Mouse (Mus musculus) forebrain, postnatal 0 days (tissue): ENCODE measurements around the gene Btbd6. TPM values are rescaled to one million over a fixed set of nuclear protein-coding genes. Genes with fewer than 3 reads are reported as not detected.

Experiments
- ATAC-seq: fragments of 200-750 bp; cut with Nextera tagmentation; 2 replicates; pipeline ENCODE4 v1.8.0; 2017; ENCODE audit warnings: mild to moderate bottlenecking, moderate library complexity
- DNase-seq: peaks from one replicate; pipeline ENCODE4 v3.0.0-alpha.2; 2015
- H3K27ac ChIP-seq: fragments of 300-500 bp; sonication (generic); 2 replicates; pipeline ENCODE4 v1.5.1; 2014; ENCODE audit warnings: low read depth, mild to moderate bottlenecking, antibody characterized with exemption, low read length, moderate library complexity, mixed read lengths
- H3K27me3 ChIP-seq: fragments of 300-500 bp; sonication (generic); 2 replicates; pipeline ENCODE4 v1.6.1; 2014; ENCODE audit warnings: mild to moderate bottlenecking, low read length, mixed read lengths; ENCODE audit not compliant: insufficient read depth
- H3K36me3 ChIP-seq: fragments of 300-500 bp; sonication (generic); 2 replicates; pipeline ENCODE4 v1.6.1; 2014; ENCODE audit warnings: mild to moderate bottlenecking, moderate library complexity; ENCODE audit not compliant: insufficient read depth
- H3K4me1 ChIP-seq: fragments of 300-500 bp; sonication (generic); 2 replicates; pipeline ENCODE4 v1.6.1; 2014; ENCODE audit warnings: antibody characterized with exemption; ENCODE audit not compliant: insufficient read depth
- H3K4me2 ChIP-seq: fragments of 300-500 bp; sonication (generic); 2 replicates; pipeline ENCODE4 v1.6.1; 2014; ENCODE audit warnings: low read depth, mild to moderate bottlenecking, moderate library complexity
- H3K4me3 ChIP-seq: fragments of 300-500 bp; sonication (generic); 2 replicates; pipeline ENCODE4 v1.5.1; 2014; ENCODE audit warnings: low read depth, low read length, mixed read lengths
- H3K9ac ChIP-seq: fragments of 300-500 bp; sonication (generic); 2 replicates; pipeline ENCODE4 v1.6.1; 2014; ENCODE audit warnings: mild to moderate bottlenecking
- H3K9me3 ChIP-seq: fragments of 300-500 bp; sonication (generic); 2 replicates; pipeline ENCODE4 v1.6.1; 2016; ENCODE audit warnings: low read length
- CTCF ChIP-seq: sonication (generic); IDR thresholded peaks from 2 replicates; pipeline ENCODE4 v1.5.1; 2016; ENCODE audit warnings: antibody characterized with exemption, control low read depth, low read depth
- WGBS: fragments of 180-500 bp; shearing (Covaris S2); extraction: QIAGEN DNeasy Blood & Tissue Kit; methylation state at CpG from one replicate; pipeline ENCODE4 v1.1.7; 2014; 5-methylcytosine and 5-hydroxymethylcytosine counted together
- polyA plus RNA-seq: library from polyadenylated mRNA; unstranded; fragments of >200 nt; fragmentation: Nextera tagmentation; extraction: Ambion mirVana; gene quantifications from 2 replicates; pipeline ENCODE4 v1.2.1, GENCODE M21; 2015
- total RNA-seq: library from RNA; depleted of rRNA; stranded (reverse); fragments of >200 nt; gene quantifications from 2 replicates; pipeline ENCODE4 v1.2.3, GENCODE M21; 2014

The Btbd6 gene
- total and polyA plus RNA-seq, 2 experiments from 2014 or later, result 54.3 to 60.4 TPM

GRCm38 (mm10) chr12:112952926-112953565 is 23.2 kb upstream of the Btbd6 start:
- H3K9ac ChIP-seq, result no peak overlapping the region
- 78% methylated on average over 3 of the region's 3 CpGs for WGBS
- no peaks in the 10 kb centered on the region for H3K27me3 ChIP-seq
- H3K4me3 ChIP-seq, result no peak overlapping the region
- DNase-seq (no peak), ATAC-seq (no peak)
- H3K4me2 ChIP-seq, result no peak overlapping the region
- H3K36me3 ChIP-seq, result no peaks in the 10 kb centered on the region
- no peak overlapping the region for H3K27ac ChIP-seq
- peaks cover 5% of the 10 kb centered on the region; the same call in 1 of the 2 replicates for H3K4me1 ChIP-seq
- TF ChIP-seq CTCF, result no peak
- H3K9me3 ChIP-seq, result no peaks in the 10 kb centered on the region

- Histone ChIP-seq H3K4me3 (no peak overlapping the region), H3K9me3 (no peaks in the 10 kb centered on the region), H3K9ac (no peak overlapping the region), H3K36me3 (peaks cover 15% of the 10 kb centered on the region), H3K27ac (no peak overlapping the region), H3K27me3 (no peaks in the 10 kb centered on the region), H3K4me2 (no peak overlapping the region), H3K4me1 (peaks cover 3% of the 10 kb centered on the region; the same call in 1 of the 2 replicates)
- TF ChIP-seq CTCF, result peak; percentile 85
- peak; percentile 67 for DNase-seq
- WGBS, result 29% methylated on average over 4 of the region's 4 CpGs
- peak; percentile 40 for ATAC-seq
These were observed 20.5 kb upstream of the Btbd6 start for GRCm38 (mm10) chr12:112955800-112956199.

GRCm38 (mm10) chr12:112958303-112958702 is 18.0 kb upstream of the Btbd6 start:
- Histone ChIP-seq H3K4me1 (no peaks in the 10 kb centered on the region), H3K27me3 (no peaks in the 10 kb centered on the region), H3K36me3 (peaks cover 40% of the 10 kb centered on the region), H3K9ac (no peak overlapping the region), H3K9me3 (no peaks in the 10 kb centered on the region), H3K4me2 (no peak overlapping the region), H3K4me3 (no peak overlapping the region), H3K27ac (no peak overlapping the region)
- TF ChIP-seq CTCF, result peak; percentile 52
- 43% methylated on average over 4 of the region's 4 CpGs for WGBS
- DNase-seq, result no peak
- peak; percentile 45; the same call in 1 of the 2 replicates for ATAC-seq

- Histone ChIP-seq H3K9ac (no peak overlapping the region), H3K27ac (no peak overlapping the region), H3K4me2 (no peak overlapping the region), H3K4me1 (no peaks in the 10 kb centered on the region), H3K4me3 (no peak overlapping the region), H3K36me3 (peaks cover 51% of the 10 kb centered on the region), H3K27me3 (no peaks in the 10 kb centered on the region), H3K9me3 (no peaks in the 10 kb centered on the region)
- 90% methylated on average over 8 of the region's 8 CpGs for WGBS
- no peak for DNase-seq
- no peak for TF ChIP-seq CTCF
- no peak for ATAC-seq
These were observed 16.9 kb upstream of the Btbd6 start for GRCm38 (mm10) chr12:112959421-112959820.

GRCm38 (mm10) chr12:112961428-112961827 is 14.9 kb upstream of the Btbd6 start:
- 64% methylated on average over 7 of the region's 7 CpGs for WGBS
- no peaks in the 10 kb centered on the region for H3K9me3 ChIP-seq
- DNase-seq (no peak), ATAC-seq (no peak)
- H3K9ac ChIP-seq, result no peak overlapping the region
- H3K4me1 ChIP-seq, result no peaks in the 10 kb centered on the region
- no peak overlapping the region for H3K4me3 ChIP-seq
- H3K36me3 ChIP-seq, result peaks cover 69% of the 10 kb centered on the region
- H3K4me2 ChIP-seq, result no peak overlapping the region
- H3K27ac ChIP-seq, result no peak overlapping the region
- TF ChIP-seq CTCF, result no peak
- H3K27me3 ChIP-seq, result no peaks in the 10 kb centered on the region

- no peaks in the 10 kb centered on the region for H3K4me1 ChIP-seq
- ATAC-seq, result no peak
- no peak overlapping the region for H3K4me3 ChIP-seq
These were observed 14.4 kb upstream of the Btbd6 start for GRCm38 (mm10) chr12:112961872-112962271.

GRCm38 (mm10) chr12:112965783-112966182 is 10.5 kb upstream of the Btbd6 start:
- H3K4me2 ChIP-seq, result no peak overlapping the region
- H3K27me3 ChIP-seq, result no peaks in the 10 kb centered on the region
- DNase-seq (no peak), ATAC-seq (no peak)
- H3K4me1 ChIP-seq, result no peaks in the 10 kb centered on the region
- H3K9me3 ChIP-seq, result no peaks in the 10 kb centered on the region
- WGBS, result 86% methylated on average over 13 of the region's 13 CpGs
- H3K27ac ChIP-seq, result no peak overlapping the region
- H3K36me3 ChIP-seq, result peaks cover 97% of the 10 kb centered on the region
- no peak overlapping the region for H3K4me3 ChIP-seq
- H3K9ac ChIP-seq, result no peak overlapping the region
- no peak for TF ChIP-seq CTCF

More at GRCm38 (mm10) chr12:112961872-112962271, 14.4 kb upstream of the Btbd6 start:
- Histone ChIP-seq H3K36me3 (peaks cover 74% of the 10 kb centered on the region), H3K9ac (no peak overlapping the region), H3K27me3 (no peaks in the 10 kb centered on the region), H3K4me2 (no peak overlapping the region), H3K27ac (no peak overlapping the region), H3K9me3 (no peaks in the 10 kb centered on the region)
- 86% methylated on average over 5 of the region's 5 CpGs for WGBS
- TF ChIP-seq CTCF, result no peak
- no peak for DNase-seq
